Mouse (Mus musculus) heart, adult 2 months (tissue): ENCODE measurements around the gene Aif1.

ENCODE experiments used
- CTCF ChIP-seq: fragments of 200-600 bp; IDR thresholded peaks from 2 replicates; pipeline ENCODE4 v1.8.1; 2022; ENCODE audit warnings: antibody characterized with exemption, mild to moderate bottlenecking, moderate library complexity
- EP300 ChIP-seq: fragments of 200-500 bp; IDR thresholded peaks from 2 replicates; pipeline ENCODE4 v1.6.1; 2011; ENCODE audit warnings: low read depth, low read length, control low read depth; ENCODE audit not compliant: insufficient read depth
- POLR2A ChIP-seq: fragments of 200-500 bp; IDR thresholded peaks from 2 replicates; pipeline ENCODE4 v1.6.1; 2011; ENCODE audit warnings: mild to moderate bottlenecking, low read depth, low read length, control low read depth; ENCODE audit not compliant: insufficient read depth

DNA sequence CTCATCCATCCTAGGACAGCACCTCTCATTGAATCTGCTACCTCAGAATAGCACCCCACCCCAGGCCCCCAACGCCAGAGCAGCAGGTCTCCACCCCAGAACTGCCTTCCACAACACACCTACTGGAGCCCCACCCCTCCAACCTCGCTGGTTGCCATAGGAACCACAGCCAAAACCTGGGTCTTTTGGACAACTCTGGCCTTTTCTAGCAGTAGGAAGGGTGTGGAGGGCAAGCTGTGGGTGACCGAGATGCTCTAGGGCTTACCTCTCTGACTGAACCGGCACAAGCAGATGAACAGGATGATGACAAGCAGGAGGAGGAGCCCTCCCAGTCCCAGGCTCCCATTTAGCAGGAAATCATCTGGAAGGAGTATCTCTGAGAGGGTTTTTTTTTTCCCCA, 10.8 kb upstream of the Aif1 start:
- no peak for TF ChIP-seq EP300
- no peak for TF ChIP-seq CTCF
- TF ChIP-seq POLR2A = peak; percentile 23; the same call in 1 of the 2 replicates
